Mouse (Mus musculus) heart, embryonic 13.5 days (tissue): Measurements from ENCODE around the gene Lrrfip2. TPM values are rescaled to one million over a fixed set of nuclear protein-coding genes. Genes with fewer than 3 reads are reported as not detected.

Experiments used
- ATAC-seq: fragments of 200-750 bp; cut with Nextera tagmentation; 2 replicates; pipeline ENCODE4 v1.8.0; 2017; ENCODE audit warnings: moderate TSS enrichment; ENCODE audit not compliant: insufficient number of reproducible peaks, low FRiP score, low TSS enrichment; ENCODE audit errors: extremely low read depth
- H3K27ac ChIP-seq: fragments of 300-500 bp; sonication (generic); replicated peaks from 2 replicates; pipeline ENCODE4 v1.5.1; 2015; ENCODE audit warnings: moderate library complexity, mild to moderate bottlenecking, inconsistent platforms
- H3K27me3 ChIP-seq: fragments of 300-500 bp; sonication (generic); replicated peaks from 2 replicates; pipeline ENCODE4 v1.6.1; 2015; ENCODE audit warnings: mild to moderate bottlenecking, inconsistent platforms
- H3K36me3 ChIP-seq: fragments of 300-500 bp; sonication (generic); 2 replicates; pipeline ENCODE4 v1.6.1; 2015; ENCODE audit warnings: mild to moderate bottlenecking, inconsistent platforms
- H3K4me1 ChIP-seq: fragments of 300-500 bp; sonication (generic); 2 replicates; pipeline ENCODE4 v1.6.1; 2015; ENCODE audit warnings: inconsistent platforms
- H3K4me2 ChIP-seq: fragments of 300-500 bp; sonication (generic); 2 replicates; pipeline ENCODE4 v1.6.1; 2015; ENCODE audit warnings: inconsistent platforms, mild to moderate bottlenecking, moderate library complexity
- H3K4me3 ChIP-seq: fragments of 300-500 bp; sonication (generic); 2 replicates; pipeline ENCODE4 v1.5.1; 2015; ENCODE audit warnings: moderate library complexity, mild to moderate bottlenecking, inconsistent platforms
- H3K9ac ChIP-seq: fragments of 300-500 bp; sonication (generic); 2 replicates; pipeline ENCODE4 v1.6.1; 2015; ENCODE audit warnings: inconsistent platforms, mild to moderate bottlenecking, moderate library complexity
- H3K9me3 ChIP-seq: fragments of 300-500 bp; sonication (generic); 2 replicates; pipeline ENCODE4 v1.6.1; 2016; ENCODE audit warnings: inconsistent platforms
- WGBS: fragments of 180-500 bp; shearing (Covaris S2); methylation state at CpG from one replicate; pipeline ENCODE4 v1.1.7; 2015; ENCODE audit warnings: mixed read lengths; 5-methylcytosine and 5-hydroxymethylcytosine counted together
- polyA plus RNA-seq: library from polyadenylated mRNA; unstranded; fragments of >200 nt; fragmentation: Nextera tagmentation; extraction: Ambion mirVana; gene quantifications from 2 replicates; pipeline ENCODE4 v1.2.1, GENCODE M21; 2015

The Lrrfip2 gene
- polyA plus RNA-seq, 1 experiment from 2014 or later, result 53.0 TPM

DNA sequence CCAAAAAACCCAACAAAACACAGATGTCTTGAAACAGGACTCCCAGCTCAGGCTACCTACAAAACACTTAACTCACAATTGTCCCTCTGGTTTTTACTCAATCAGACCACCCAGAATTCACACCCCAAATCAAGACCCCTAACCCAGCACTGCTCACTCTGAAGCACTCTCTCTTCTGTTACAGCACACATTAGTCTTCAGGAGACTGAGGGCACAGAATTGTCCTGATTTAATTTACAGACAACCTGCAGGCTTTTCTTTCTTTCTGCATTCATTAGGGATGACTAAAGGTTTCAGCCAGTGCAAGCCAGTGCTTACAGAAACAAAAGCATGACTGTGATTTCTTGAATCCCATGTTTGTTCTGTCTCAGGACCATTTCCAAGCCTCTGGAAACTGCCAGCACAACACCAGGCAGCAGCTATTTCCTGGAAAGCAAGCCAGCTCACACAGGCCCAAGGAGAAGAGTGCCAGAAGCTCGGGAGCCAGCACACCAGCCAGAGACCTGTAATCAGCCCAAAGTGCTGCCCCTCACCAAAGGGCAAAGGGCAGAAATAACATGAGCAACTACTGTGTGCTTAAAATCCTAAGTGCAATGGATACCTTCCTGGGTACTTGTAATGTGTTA, 143.1 kb downstream of the Lrrfip2 start:
- no peaks in the 10 kb centered on the region for H3K9me3 ChIP-seq
- WGBS, result 29% methylated on average over 1 of the region's 1 CpGs
- no peak overlapping the region for H3K4me2 ChIP-seq
- H3K9ac ChIP-seq, result no peak overlapping the region
- H3K4me1 ChIP-seq, result no peaks in the 10 kb centered on the region
- peak overlapping the region; percentile 33 for H3K27ac ChIP-seq
- H3K27me3 ChIP-seq, result no peaks in the 10 kb centered on the region
- peaks cover 84% of the 10 kb centered on the region for H3K36me3 ChIP-seq
- ATAC-seq, result no peak
- no peak overlapping the region for H3K4me3 ChIP-seq

- no peak for ATAC-seq
- Histone ChIP-seq H3K4me1 (no peaks in the 10 kb centered on the region), H3K27ac (no peak overlapping the region), H3K36me3 (peaks cover 83% of the 10 kb centered on the region), H3K4me3 (no peak overlapping the region), H3K9ac (no peak overlapping the region), H3K9me3 (no peaks in the 10 kb centered on the region), H3K4me2 (no peak overlapping the region), H3K27me3 (no peaks in the 10 kb centered on the region)
- 95% methylated on average over 4 of the region's 4 CpGs for WGBS
Measured at GRCm38 (mm10) chr9:111261356-111261755, 144.0 kb downstream of the Lrrfip2 start.

DNA sequence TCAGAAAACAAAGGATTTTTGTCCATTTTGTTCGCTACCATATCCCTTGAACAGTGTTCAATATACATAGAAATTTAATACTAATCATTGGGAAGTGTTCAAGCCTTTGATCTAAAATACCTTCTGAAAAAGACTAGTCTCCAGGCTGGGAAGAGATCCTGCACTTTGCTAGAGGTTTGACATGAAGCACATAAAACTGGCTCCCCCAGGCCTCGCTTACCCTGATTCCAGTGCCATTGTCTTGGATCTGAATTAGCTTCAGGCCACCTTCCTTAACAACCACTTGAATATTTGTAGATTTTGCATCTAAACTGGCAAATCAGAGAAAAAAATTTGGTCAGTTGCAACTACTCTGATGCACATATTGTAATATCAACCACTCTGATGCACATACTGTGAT, 150.6 kb downstream of the Lrrfip2 start:
- H3K9ac ChIP-seq, result no peak overlapping the region
- peaks cover 46% of the 10 kb centered on the region for H3K36me3 ChIP-seq
- no peaks in the 10 kb centered on the region for H3K9me3 ChIP-seq
- H3K4me1 ChIP-seq, result peaks cover 12% of the 10 kb centered on the region
- no peak overlapping the region for H3K4me3 ChIP-seq
- no peak for ATAC-seq
- H3K4me2 ChIP-seq, result no peak overlapping the region
- H3K27me3 ChIP-seq, result no peaks in the 10 kb centered on the region
- no peak overlapping the region for H3K27ac ChIP-seq
- 95% methylated on average over 2 of the region's 2 CpGs for WGBS

DNA sequence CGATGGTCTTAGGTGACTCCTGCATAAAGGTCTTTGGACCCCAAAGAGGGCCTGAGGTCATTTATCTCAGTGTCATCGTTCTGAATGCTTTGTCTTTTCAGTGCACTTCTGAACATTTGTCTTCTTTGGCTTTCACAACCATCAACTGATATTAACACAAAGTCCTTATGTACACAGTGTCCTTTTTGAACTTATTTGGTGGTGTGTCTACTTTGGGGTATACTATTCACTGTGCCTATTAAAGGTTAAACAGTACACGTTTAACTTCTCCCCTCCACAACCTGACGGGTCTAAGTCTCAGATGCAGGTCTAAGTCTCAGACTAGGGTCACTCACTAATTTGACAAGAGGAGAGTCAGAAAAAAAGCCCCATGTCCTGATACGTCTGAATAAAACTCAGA, 153.2 kb downstream of the Lrrfip2 start:
- Histone ChIP-seq H3K4me1 (peaks cover 38% of the 10 kb centered on the region), H3K9ac (peak overlapping the region; percentile 89), H3K4me3 (peak overlapping the region; percentile 76), H3K4me2 (peak overlapping the region; percentile 84), H3K27me3 (no peaks in the 10 kb centered on the region), H3K27ac (peak overlapping the region; percentile 94), H3K9me3 (no peaks in the 10 kb centered on the region), H3K36me3 (peaks cover 41% of the 10 kb centered on the region)
- ATAC-seq, result no peak
- WGBS, result 14% methylated on average over 5 of the region's 5 CpGs

GRCm38 (mm10) chr9:111271056-111271433, 153.7 kb downstream of the Lrrfip2 start:
- peak; percentile 33 for ATAC-seq
- no peaks in the 10 kb centered on the region for H3K9me3 ChIP-seq
- H3K9ac ChIP-seq, result peak overlapping the region; percentile 89
- peaks cover 43% of the 10 kb centered on the region for H3K4me1 ChIP-seq
- under 1% methylated on average over 32 of the region's 32 CpGs for WGBS
- peaks cover 42% of the 10 kb centered on the region for H3K36me3 ChIP-seq
- H3K27me3 ChIP-seq, result no peaks in the 10 kb centered on the region
- H3K4me2 ChIP-seq, result peak overlapping the region; percentile 84
- H3K27ac ChIP-seq, result peak overlapping the region; percentile 94
- peak overlapping the region; percentile 76 for H3K4me3 ChIP-seq

GRCm38 (mm10) chr9:111271434-111272160, 154.2 kb downstream of the Lrrfip2 start, which contains the start of the genes Mlh1 and Epm2aip1:
TSS of gene Mlh1 (minus strand) at chr9:111271791.
TSS of gene Epm2aip1 (plus strand) at chr9:111271929.
- H3K4me3 ChIP-seq, result peak within 1 kb of the TSS; percentile 82
- H3K36me3 ChIP-seq, result peaks cover 42% of the 10 kb centered on the region
- WGBS, result under 1% methylated on average over 64 of the region's 64 CpGs
- H3K4me2 ChIP-seq, result peak within 1 kb of the TSS; percentile 89
- peak within 1 kb of the TSS; percentile 95 for H3K9ac ChIP-seq
- peaks cover 48% of the 10 kb centered on the region for H3K4me1 ChIP-seq
- H3K27me3 ChIP-seq, result no peaks in the 10 kb centered on the region
- H3K9me3 ChIP-seq, result no peaks in the 10 kb centered on the region
- H3K27ac ChIP-seq, result peak within 1 kb of the TSS; percentile 94
- peak; percentile 99 for ATAC-seq

GRCm38 (mm10) chr9:111272356-111272755, 155.0 kb downstream of the Lrrfip2 start:
- ATAC-seq, result no peak
- no peaks in the 10 kb centered on the region for H3K9me3 ChIP-seq
- no peaks in the 10 kb centered on the region for H3K27me3 ChIP-seq
- peaks cover 51% of the 10 kb centered on the region for H3K4me1 ChIP-seq
- peak overlapping the region; percentile 95 for H3K9ac ChIP-seq
- H3K27ac ChIP-seq, result peak overlapping the region; percentile 94
- peaks cover 42% of the 10 kb centered on the region for H3K36me3 ChIP-seq
- H3K4me2 ChIP-seq, result peak overlapping the region; percentile 89
- H3K4me3 ChIP-seq, result peak overlapping the region; percentile 82
- WGBS, result 6% methylated on average over 19 of the region's 19 CpGs

DNA sequence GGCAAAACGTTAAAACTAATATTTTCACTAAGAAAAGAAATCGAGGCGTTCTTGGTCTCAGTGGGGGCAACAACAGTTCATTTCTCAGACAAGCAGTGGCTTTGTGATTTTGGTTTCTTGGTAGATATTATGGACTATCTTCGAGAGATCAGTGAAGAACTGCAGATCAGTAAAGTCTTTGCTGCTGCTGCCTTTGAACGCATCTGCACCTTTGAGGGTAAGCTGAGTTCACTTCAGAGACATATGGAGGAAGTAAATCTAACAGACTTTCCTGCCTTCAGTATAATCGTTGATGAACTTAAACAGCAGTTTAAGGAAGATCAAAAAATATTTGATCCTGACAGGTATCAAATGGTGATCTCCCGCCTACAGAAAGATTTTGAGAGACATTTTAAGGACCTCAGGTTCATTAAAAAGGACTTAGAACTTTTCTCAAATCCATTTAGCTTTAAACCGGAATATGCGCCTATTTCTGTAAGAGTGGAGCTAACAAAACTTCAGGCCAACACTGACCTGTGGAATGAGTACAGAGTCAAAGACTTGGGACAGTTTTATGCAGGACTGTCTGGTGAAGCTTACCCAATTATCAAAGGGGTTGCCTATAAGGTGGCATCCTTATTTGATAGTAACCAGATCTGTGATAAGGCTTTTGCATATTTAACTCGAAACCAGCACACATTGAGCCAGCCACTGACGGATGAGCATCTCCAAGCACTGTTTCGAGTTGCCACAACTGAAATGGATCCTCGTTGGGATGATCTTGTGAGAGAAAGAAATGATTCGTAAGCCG, 155.8 kb downstream of the Lrrfip2 start:
- Histone ChIP-seq H3K9me3 (no peaks in the 10 kb centered on the region), H3K4me2 (peak overlapping the region; percentile 89), H3K27me3 (no peaks in the 10 kb centered on the region), H3K36me3 (peaks cover 43% of the 10 kb centered on the region), H3K4me1 (peaks cover 53% of the 10 kb centered on the region), H3K9ac (peak overlapping the region; percentile 95), H3K27ac (no peak overlapping the region; the same call in 1 of the 2 replicates), H3K4me3 (peak overlapping the region; percentile 82)
- WGBS, result 58% methylated on average over 15 of the region's 15 CpGs
- ATAC-seq, result no peak

DNA sequence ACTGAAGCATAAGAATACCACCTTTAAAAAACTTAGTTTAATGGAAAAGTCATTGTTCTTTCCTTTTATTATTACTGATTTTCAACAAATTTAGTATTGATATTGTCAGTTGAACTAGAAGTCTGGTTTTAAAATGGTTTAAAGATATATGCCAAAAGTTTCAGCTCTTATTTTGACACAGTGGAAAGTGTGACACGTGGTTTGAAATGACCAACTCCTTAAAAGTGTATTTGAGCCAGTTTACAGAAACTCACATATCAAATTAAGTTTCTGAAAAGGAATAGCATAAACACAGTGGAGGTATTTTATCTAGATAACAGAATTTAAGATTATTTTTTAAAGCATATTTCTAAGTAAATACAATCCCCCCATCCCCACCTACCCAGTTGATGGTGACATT, 156.6 kb downstream of the Lrrfip2 start:
- H3K4me3 ChIP-seq, result peak overlapping the region; percentile 82
- no peak for ATAC-seq
- H3K9me3 ChIP-seq, result no peaks in the 10 kb centered on the region
- peak overlapping the region; percentile 89 for H3K4me2 ChIP-seq
- H3K9ac ChIP-seq, result peak overlapping the region; percentile 95; the same call in 1 of the 2 replicates
- H3K36me3 ChIP-seq, result peaks cover 51% of the 10 kb centered on the region
- 68% methylated on average over 1 of the region's 1 CpGs for WGBS
- H3K27me3 ChIP-seq, result no peaks in the 10 kb centered on the region
- peaks cover 56% of the 10 kb centered on the region for H3K4me1 ChIP-seq
- H3K27ac ChIP-seq, result no peak overlapping the region

DNA sequence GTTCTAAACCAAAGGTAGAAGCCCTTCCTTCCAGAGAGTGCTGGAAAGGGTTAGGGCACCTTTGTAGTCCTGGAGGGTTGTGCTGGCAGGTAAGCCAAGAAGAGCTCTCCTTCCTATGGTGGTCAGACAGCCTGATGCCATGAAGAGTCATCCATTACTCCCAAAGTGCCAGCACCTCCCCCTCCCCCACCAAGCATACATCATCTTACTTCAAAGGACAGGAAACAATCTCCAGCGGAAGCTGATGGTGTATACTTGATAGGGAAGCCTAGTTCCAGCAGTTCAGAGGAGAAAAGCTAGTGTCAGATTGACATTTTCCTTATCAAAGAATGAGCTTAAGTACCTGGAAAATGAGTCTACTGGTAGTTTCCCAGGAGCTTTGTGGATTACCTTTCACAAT, 157.8 kb downstream of the Lrrfip2 start:
- Histone ChIP-seq H3K4me1 (peaks cover 54% of the 10 kb centered on the region), H3K27ac (no peak overlapping the region), H3K4me2 (peak overlapping the region; percentile 89), H3K9ac (peak overlapping the region; percentile 7), H3K27me3 (no peaks in the 10 kb centered on the region), H3K4me3 (peak overlapping the region; percentile 82), H3K9me3 (no peaks in the 10 kb centered on the region), H3K36me3 (peaks cover 62% of the 10 kb centered on the region)
- WGBS, result 19% methylated on average over 1 of the region's 1 CpGs
- ATAC-seq, result no peak
